Mouse (Mus musculus) myocyte (in vitro differentiated cells): ENCODE data around the gene Zfyve26.

Source experiments
- CEBPB ChIP-seq: IDR thresholded peaks from 2 replicates; pipeline ENCODE4 v1.6.1; 2011; ENCODE audit warnings: mild to moderate bottlenecking, moderate library complexity; ENCODE audit not compliant: poor library complexity, insufficient read depth, severe bottlenecking
- E2F4 ChIP-seq: IDR thresholded peaks from one replicate; pipeline ENCODE4 v1.6.1; 2011; ENCODE audit warnings: mild to moderate bottlenecking, control low read depth, moderate library complexity; ENCODE audit not compliant: insufficient read depth
- POLR2A ChIP-seq: IDR thresholded peaks from one replicate; pipeline ENCODE4 v1.6.1; 2011; ENCODE audit warnings: low read depth, mild to moderate bottlenecking, control low read depth, moderate library complexity; ENCODE audit not compliant: insufficient read length
- SRF ChIP-seq: IDR thresholded peaks from one replicate; pipeline ENCODE4 v1.6.1; 2011; ENCODE audit warnings: low read depth; ENCODE audit not compliant: control insufficient read depth, insufficient read length
- TCF12 ChIP-seq: IDR thresholded peaks from one replicate; pipeline ENCODE4 v1.6.1; 2011; ENCODE audit warnings: mild to moderate bottlenecking, control low read depth; ENCODE audit not compliant: poor library complexity, insufficient read depth, severe bottlenecking
- USF1 ChIP-seq: IDR thresholded peaks from one replicate; pipeline ENCODE4 v1.6.1; 2011; ENCODE audit warnings: low read depth, mild to moderate bottlenecking, control low read depth, moderate library complexity

- TF ChIP-seq E2F4, result no peak
- no peak for TF ChIP-seq TCF12
- no peak for TF ChIP-seq SRF
- TF ChIP-seq USF1, result no peak
- TF ChIP-seq CEBPB, result no peak
- TF ChIP-seq POLR2A, result no peak
These were observed 35.6 kb upstream of the Zfyve26 start for GRCm38 (mm10) chr12:79331722-79332121.
